Mouse (Mus musculus): ENCODE measurements around the gene Entpd8. TPM values are rescaled to one million over a fixed set of nuclear protein-coding genes. Genes with fewer than 3 reads are reported as not detected.

Entpd8 gene
- total RNA-seq, 1 experiment from 2014 or later = not detected

GRCm38 (mm10) chr2:25123527-25123926, 43.4 kb downstream of the Entpd8 start:
- no peak for ATAC-seq (replicated peaks in 1 of 2; ENCODE audit: insufficient read depth in 1 of 2, low FRiP score in 2 of 2, low TSS enrichment in 1 of 2, low read depth in 1 of 2, poor library complexity in 2 of 2, severe bottlenecking in 2 of 2)

- ATAC-seq (replicated peaks in 1 of 2; ENCODE audit: insufficient read depth in 1 of 2, low FRiP score in 2 of 2, low TSS enrichment in 1 of 2, low read depth in 1 of 2, poor library complexity in 2 of 2, severe bottlenecking in 2 of 2) = no peak
These were observed 44.3 kb downstream of the Entpd8 start for GRCm38 (mm10) chr2:25124411-25124810.

GRCm38 (mm10) chr2:25125146-25125545, 45.0 kb downstream of the Entpd8 start:
- ATAC-seq (replicated peaks in 1 of 2; ENCODE audit: insufficient read depth in 1 of 2, low FRiP score in 2 of 2, low TSS enrichment in 1 of 2, low read depth in 1 of 2, poor library complexity in 2 of 2, severe bottlenecking in 2 of 2) = no peak

- ATAC-seq (replicated peaks in 1 of 2; ENCODE audit: insufficient read depth in 1 of 2, low FRiP score in 2 of 2, low TSS enrichment in 1 of 2, low read depth in 1 of 2, poor library complexity in 2 of 2, severe bottlenecking in 2 of 2) = no peak
These were observed 46.2 kb downstream of the Entpd8 start for GRCm38 (mm10) chr2:25126011-25127010.

GRCm38 (mm10) chr2:25127206-25127605, 47.1 kb downstream of the Entpd8 start:
- ATAC-seq (replicated peaks in 1 of 2; ENCODE audit: insufficient read depth in 1 of 2, low FRiP score in 2 of 2, low TSS enrichment in 1 of 2, low read depth in 1 of 2, poor library complexity in 2 of 2, severe bottlenecking in 2 of 2) = peak; percentile 31 to 66; a peak in 2 of 4 replicates

GRCm38 (mm10) chr2:25128072-25128471, 48.0 kb downstream of the Entpd8 start:
- no peak for ATAC-seq (replicated peaks in 1 of 2; ENCODE audit: insufficient read depth in 1 of 2, low FRiP score in 2 of 2, low TSS enrichment in 1 of 2, low read depth in 1 of 2, poor library complexity in 2 of 2, severe bottlenecking in 2 of 2)

- no peak for ATAC-seq (replicated peaks in 1 of 2; ENCODE audit: insufficient read depth in 1 of 2, low FRiP score in 2 of 2, low TSS enrichment in 1 of 2, low read depth in 1 of 2, poor library complexity in 2 of 2, severe bottlenecking in 2 of 2)
These were observed 51.5 kb downstream of the Entpd8 start for GRCm38 (mm10) chr2:25131601-25132000.

Other genes with a start within 250 kb of the Entpd8 start
- 136 and 149 TPM in 2 replicates for gene Ehmt1, start 160.7 kb upstream of the Entpd8 start, total RNA-seq (2017)
- gene Arrdc1, start 145.1 kb upstream of the Entpd8 start, total RNA-seq (2017) = 89.9 and 103 TPM in 2 replicates
- 39.8 and 53.3 TPM in 2 replicates for gene Zmynd19, start 130.5 kb upstream of the Entpd8 start, total RNA-seq (2017)
- 22.3 and 28.9 TPM in 2 replicates for gene Dph7, start 117.9 kb upstream of the Entpd8 start, total RNA-seq (2017)
- gene Mrpl41, start 105.2 kb upstream of the Entpd8 start, total RNA-seq (2017) = 67.4 and 81.5 TPM in 2 replicates
- 41.2 and 70.3 TPM in 2 replicates for gene Pnpla7, start 104.3 kb upstream of the Entpd8 start, total RNA-seq (2017)
- gene Nsmf, start 25.9 kb upstream of the Entpd8 start, total RNA-seq (2017) = 16.0 and 28.9 TPM in 2 replicates
- 1.0 TPM in 1 of 2 replicates, not detected in the other for gene Noxa1, start 14.8 kb downstream of the Entpd8 start, total RNA-seq (2017)
- gene Nrarp, start 100.5 kb downstream of the Entpd8 start, total RNA-seq (2017) = 2.6 and 4.4 TPM in 2 replicates
- 30.0 and 33.3 TPM in 2 replicates for gene Tor4a, start 116.6 kb downstream of the Entpd8 start, total RNA-seq (2017)
- 40.1 and 53.5 TPM in 2 replicates for gene Nelfb, start 131.2 kb downstream of the Entpd8 start, total RNA-seq (2017)
- gene Stpg3, start 134.3 kb downstream of the Entpd8 start, total RNA-seq (2017) = not detected in 2 replicates
- not detected in 2 replicates for gene Fam166a, start 138.4 kb downstream of the Entpd8 start, total RNA-seq (2017)
- 426 and 473 TPM in 2 replicates for gene Tubb4b, start 144.4 kb downstream of the Entpd8 start, total RNA-seq (2017)
- gene Slc34a3, start 154.1 kb downstream of the Entpd8 start, total RNA-seq (2017) = 0.81 TPM in 1 of 2 replicates, not detected in the other
- gene Rnf224, start 156.5 kb downstream of the Entpd8 start, total RNA-seq (2017) = not detected in 2 replicates
- 0.50 TPM in 1 of 2 replicates, not detected in the other for gene Rnf208, start 162.0 kb downstream of the Entpd8 start, total RNA-seq (2017)
- not detected in 2 replicates for gene Cysrt1, start 162.1 kb downstream of the Entpd8 start, total RNA-seq (2017)
- 1.4 and 5.1 TPM in 2 replicates for gene AL732309.1, start 166.6 kb downstream of the Entpd8 start, total RNA-seq (2017)
- gene Tmem203, start 175.1 kb downstream of the Entpd8 start, total RNA-seq (2017) = 9.9 and 10.8 TPM in 2 replicates
- 8.2 and 10.6 TPM in 2 replicates for gene Tprn, start 182.3 kb downstream of the Entpd8 start, total RNA-seq (2017)
- 46.4 and 82.9 TPM in 2 replicates for gene Ssna1, start 192.1 kb downstream of the Entpd8 start, total RNA-seq (2017)
- gene Anapc2, start 192.2 kb downstream of the Entpd8 start, total RNA-seq (2017) = 39.0 and 46.9 TPM in 2 replicates
- gene Tmem210, start 207.8 kb downstream of the Entpd8 start, total RNA-seq (2017) = not detected in 2 replicates
- not detected in 2 replicates for gene Lrrc26, start 209.6 kb downstream of the Entpd8 start, total RNA-seq (2017)
- gene Grin1, start 238.9 kb downstream of the Entpd8 start, total RNA-seq (2017) = not detected in 2 replicates